Mouse (Mus musculus) heart, embryonic 13.5 days (tissue): Measurements from ENCODE around the gene March9. TPM values are rescaled to one million over a fixed set of nuclear protein-coding genes. Genes with fewer than 3 reads are reported as not detected.

ENCODE experiments used
- ATAC-seq: fragments of 200-750 bp; cut with Nextera tagmentation; 2 replicates; pipeline ENCODE4 v1.8.0; 2017; ENCODE audit warnings: moderate TSS enrichment; ENCODE audit not compliant: insufficient number of reproducible peaks, low FRiP score, low TSS enrichment; ENCODE audit errors: extremely low read depth
- H3K27ac ChIP-seq: fragments of 300-500 bp; sonication (generic); replicated peaks from 2 replicates; pipeline ENCODE4 v1.5.1; 2015; ENCODE audit warnings: moderate library complexity, mild to moderate bottlenecking, inconsistent platforms
- H3K27me3 ChIP-seq: fragments of 300-500 bp; sonication (generic); replicated peaks from 2 replicates; pipeline ENCODE4 v1.6.1; 2015; ENCODE audit warnings: mild to moderate bottlenecking, inconsistent platforms
- H3K36me3 ChIP-seq: fragments of 300-500 bp; sonication (generic); 2 replicates; pipeline ENCODE4 v1.6.1; 2015; ENCODE audit warnings: mild to moderate bottlenecking, inconsistent platforms
- H3K4me1 ChIP-seq: fragments of 300-500 bp; sonication (generic); 2 replicates; pipeline ENCODE4 v1.6.1; 2015; ENCODE audit warnings: inconsistent platforms
- H3K4me2 ChIP-seq: fragments of 300-500 bp; sonication (generic); 2 replicates; pipeline ENCODE4 v1.6.1; 2015; ENCODE audit warnings: inconsistent platforms, mild to moderate bottlenecking, moderate library complexity
- H3K4me3 ChIP-seq: fragments of 300-500 bp; sonication (generic); 2 replicates; pipeline ENCODE4 v1.5.1; 2015; ENCODE audit warnings: moderate library complexity, mild to moderate bottlenecking, inconsistent platforms
- H3K9ac ChIP-seq: fragments of 300-500 bp; sonication (generic); 2 replicates; pipeline ENCODE4 v1.6.1; 2015; ENCODE audit warnings: inconsistent platforms, mild to moderate bottlenecking, moderate library complexity
- H3K9me3 ChIP-seq: fragments of 300-500 bp; sonication (generic); 2 replicates; pipeline ENCODE4 v1.6.1; 2016; ENCODE audit warnings: inconsistent platforms
- WGBS: fragments of 180-500 bp; shearing (Covaris S2); methylation state at CpG from one replicate; pipeline ENCODE4 v1.1.7; 2015; ENCODE audit warnings: mixed read lengths; 5-methylcytosine and 5-hydroxymethylcytosine counted together
- polyA plus RNA-seq: library from polyadenylated mRNA; unstranded; fragments of >200 nt; fragmentation: Nextera tagmentation; extraction: Ambion mirVana; gene quantifications from 2 replicates; pipeline ENCODE4 v1.2.1, GENCODE M21; 2015

The March9 gene
- polyA plus RNA-seq, 1 experiment from 2014 or later: 0.12 TPM

DNA sequence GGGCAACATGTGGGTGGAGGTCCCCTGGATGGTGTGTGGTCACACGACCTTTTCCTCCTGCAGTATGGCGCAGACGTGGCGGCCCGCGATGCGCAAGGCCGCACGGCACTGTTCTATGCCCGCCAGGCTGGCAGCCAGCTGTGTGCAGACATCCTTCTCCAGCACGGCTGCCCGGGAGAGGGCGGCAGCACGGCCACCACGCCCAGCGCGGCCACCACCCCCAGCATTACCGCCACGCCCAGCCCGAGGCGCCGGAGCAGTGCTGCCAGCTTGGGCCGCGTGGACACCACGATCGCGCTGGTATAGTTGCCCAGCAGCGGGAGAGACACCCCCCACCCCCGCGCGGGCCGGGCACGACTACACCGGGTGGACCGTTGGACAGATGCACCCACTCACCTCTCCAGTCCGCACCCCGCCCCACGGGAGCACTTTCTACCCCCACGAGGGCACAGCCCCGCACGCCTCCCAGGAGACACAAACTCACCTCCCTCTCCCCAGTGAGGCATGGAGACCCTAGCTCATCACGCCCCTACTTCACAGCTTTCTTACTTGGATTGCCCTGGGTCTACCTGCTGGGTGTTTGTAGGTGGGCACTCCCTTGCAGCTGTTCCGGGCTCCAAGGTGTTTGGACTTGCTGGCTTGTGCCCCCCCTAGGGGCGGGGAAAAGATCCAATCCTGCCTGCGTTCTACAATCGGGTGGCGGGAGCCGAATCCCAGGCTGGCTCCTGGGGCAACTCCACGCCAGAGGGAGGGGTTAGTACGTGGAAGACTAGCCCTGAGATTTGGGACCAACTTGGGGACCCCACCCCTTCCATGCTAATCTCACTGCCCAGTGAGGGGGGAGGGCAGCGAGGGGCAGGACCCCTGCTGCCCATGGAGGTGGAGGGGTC is 31.8 kb upstream of the March9 start:
- Histone ChIP-seq H3K9me3 (no peaks in the 10 kb centered on the region), H3K27ac (no peak overlapping the region), H3K4me3 (peak overlapping the region; percentile 31), H3K4me2 (peak overlapping the region; percentile 43), H3K36me3 (peaks cover 15% of the 10 kb centered on the region), H3K27me3 (peaks cover 73% of the 10 kb centered on the region), H3K9ac (no peak overlapping the region), H3K4me1 (peaks cover 29% of the 10 kb centered on the region)
- ATAC-seq: no peak
- whole genome bisulfite sequencing: 13% methylated on average over 51 of the region's 51 CpGs

DNA sequence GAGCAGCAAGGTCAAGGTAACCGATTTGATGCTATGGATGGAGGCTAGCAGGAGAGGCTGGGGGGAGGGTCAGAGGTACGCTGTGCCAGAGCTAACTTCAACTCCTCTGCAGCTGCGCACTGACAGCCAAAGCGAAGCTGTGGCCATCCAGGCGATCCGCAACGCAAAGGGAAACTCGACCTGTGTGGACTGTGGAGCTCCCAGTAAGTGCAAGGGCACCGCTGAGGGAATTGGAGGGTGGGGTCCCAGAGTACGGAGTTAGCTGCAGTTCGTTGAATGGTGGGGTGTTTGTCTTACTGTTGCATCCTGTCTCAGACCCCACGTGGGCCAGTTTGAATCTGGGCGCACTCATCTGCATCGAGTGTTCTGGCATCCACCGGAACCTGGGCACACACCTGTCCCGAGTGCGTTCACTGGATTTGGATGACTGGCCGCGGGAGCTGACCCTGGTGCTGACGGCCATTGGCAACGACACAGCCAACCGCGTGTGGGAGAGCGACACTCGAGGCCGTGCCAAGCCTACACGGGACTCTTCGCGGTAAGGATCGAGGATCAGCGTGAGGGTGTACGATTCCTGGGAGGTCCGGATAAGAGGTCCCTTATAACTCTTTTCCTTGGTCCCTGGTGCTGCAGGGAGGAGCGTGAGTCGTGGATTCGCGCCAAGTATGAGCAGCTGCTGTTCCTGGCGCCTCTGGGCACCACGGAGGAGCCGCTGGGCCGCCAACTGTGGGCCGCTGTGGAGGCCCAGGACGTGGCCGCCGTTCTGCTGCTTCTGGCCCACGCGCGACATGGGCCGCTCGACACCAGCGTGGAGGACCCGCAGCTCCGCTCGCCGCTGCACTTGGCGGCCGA is 30.8 kb upstream of the March9 start:
- Histone ChIP-seq H3K4me2 (peak overlapping the region; percentile 43), H3K36me3 (peaks cover 5% of the 10 kb centered on the region; the same call in 1 of the 2 replicates), H3K9me3 (no peaks in the 10 kb centered on the region), H3K9ac (no peak overlapping the region), H3K4me1 (peaks cover 29% of the 10 kb centered on the region), H3K27ac (no peak overlapping the region), H3K27me3 (peaks cover 78% of the 10 kb centered on the region), H3K4me3 (peak overlapping the region; percentile 31)
- ATAC-seq: no peak
- WGBS: 8% methylated on average over 57 of the region's 57 CpGs

DNA sequence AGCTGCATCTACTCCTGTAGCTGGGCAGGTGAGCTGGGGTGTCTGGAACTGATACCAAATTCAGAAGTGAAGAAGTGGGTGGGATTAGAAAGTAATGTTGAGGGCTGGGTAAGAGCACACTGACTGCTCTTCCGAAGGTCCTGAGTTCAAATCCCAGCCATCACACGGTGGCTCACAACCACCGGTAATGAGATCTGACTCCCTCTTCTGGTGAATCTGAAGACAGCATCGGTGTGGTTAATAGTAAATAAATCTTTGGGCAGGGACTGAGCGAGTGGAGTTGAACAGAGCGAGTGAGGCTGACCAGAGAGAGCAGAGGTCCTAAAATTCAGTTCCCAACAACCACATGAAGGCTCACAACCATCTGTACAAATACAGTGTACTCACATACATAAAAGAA is 25.6 kb upstream of the March9 start:
- Histone ChIP-seq H3K4me3 (no peak overlapping the region), H3K27ac (no peak overlapping the region), H3K9me3 (no peaks in the 10 kb centered on the region), H3K36me3 (no peaks in the 10 kb centered on the region), H3K27me3 (peaks cover 96% of the 10 kb centered on the region), H3K4me2 (no peak overlapping the region), H3K4me1 (peaks cover 17% of the 10 kb centered on the region), H3K9ac (no peak overlapping the region)
- ATAC-seq: no peak
- WGBS: 65% methylated on average over 6 of the region's 6 CpGs

DNA sequence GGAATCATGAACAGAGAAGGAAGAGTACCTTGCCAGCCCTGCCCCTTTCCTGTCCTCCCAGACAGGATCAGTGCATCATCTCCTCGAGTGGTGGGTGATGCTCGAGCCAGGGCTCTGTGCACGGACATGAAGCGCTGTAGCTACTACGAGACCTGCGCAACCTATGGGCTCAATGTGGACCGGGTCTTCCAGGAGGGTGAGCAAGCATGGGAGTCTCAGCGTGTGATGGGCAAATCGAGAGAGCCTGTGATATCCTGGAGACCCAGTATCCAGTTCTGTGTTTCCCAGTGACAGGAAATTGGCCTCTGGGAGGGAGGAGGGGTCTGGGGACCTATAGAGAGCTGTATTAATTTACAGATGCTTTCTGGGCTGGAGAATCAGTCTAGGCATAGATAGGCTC is 25.1 kb upstream of the March9 start:
- no peaks in the 10 kb centered on the region for H3K9me3 ChIP-seq
- 77% methylated on average over 9 of the region's 9 CpGs for WGBS
- peaks cover 20% of the 10 kb centered on the region for H3K4me1 ChIP-seq
- H3K27me3 ChIP-seq: peaks cover 96% of the 10 kb centered on the region
- H3K27ac ChIP-seq: no peak overlapping the region
- H3K4me2 ChIP-seq: no peak overlapping the region
- no peak overlapping the region for H3K4me3 ChIP-seq
- no peaks in the 10 kb centered on the region for H3K36me3 ChIP-seq
- ATAC-seq: no peak
- H3K9ac ChIP-seq: no peak overlapping the region

DNA sequence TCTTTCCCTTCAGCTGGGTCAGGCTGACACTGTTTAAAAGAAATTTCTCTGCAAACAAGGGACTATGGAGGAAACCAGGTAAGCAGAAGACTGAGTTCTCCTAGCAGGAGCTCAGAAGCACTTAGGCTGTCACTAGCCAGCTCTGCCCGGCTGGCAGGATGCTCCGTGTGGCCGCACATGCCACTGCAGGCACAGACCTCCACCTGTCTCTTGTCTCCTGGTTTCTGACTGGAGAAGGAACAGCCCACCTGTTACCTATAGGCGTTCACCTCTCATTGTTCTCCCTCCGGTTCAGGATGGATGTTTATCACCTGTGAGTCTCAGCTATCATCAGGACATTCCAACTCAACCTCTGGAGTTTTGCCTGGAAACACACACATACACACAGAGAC is 23.9 kb upstream of the March9 start:
- H3K4me3 ChIP-seq: no peak overlapping the region
- H3K9me3 ChIP-seq: no peaks in the 10 kb centered on the region
- no peak overlapping the region for H3K27ac ChIP-seq
- H3K9ac ChIP-seq: no peak overlapping the region
- ATAC-seq: no peak
- peaks cover 32% of the 10 kb centered on the region for H3K4me1 ChIP-seq
- no peak overlapping the region for H3K4me2 ChIP-seq
- peaks cover 96% of the 10 kb centered on the region for H3K27me3 ChIP-seq
- 36% methylated on average over 5 of the region's 5 CpGs for WGBS
- no peaks in the 10 kb centered on the region for H3K36me3 ChIP-seq

DNA sequence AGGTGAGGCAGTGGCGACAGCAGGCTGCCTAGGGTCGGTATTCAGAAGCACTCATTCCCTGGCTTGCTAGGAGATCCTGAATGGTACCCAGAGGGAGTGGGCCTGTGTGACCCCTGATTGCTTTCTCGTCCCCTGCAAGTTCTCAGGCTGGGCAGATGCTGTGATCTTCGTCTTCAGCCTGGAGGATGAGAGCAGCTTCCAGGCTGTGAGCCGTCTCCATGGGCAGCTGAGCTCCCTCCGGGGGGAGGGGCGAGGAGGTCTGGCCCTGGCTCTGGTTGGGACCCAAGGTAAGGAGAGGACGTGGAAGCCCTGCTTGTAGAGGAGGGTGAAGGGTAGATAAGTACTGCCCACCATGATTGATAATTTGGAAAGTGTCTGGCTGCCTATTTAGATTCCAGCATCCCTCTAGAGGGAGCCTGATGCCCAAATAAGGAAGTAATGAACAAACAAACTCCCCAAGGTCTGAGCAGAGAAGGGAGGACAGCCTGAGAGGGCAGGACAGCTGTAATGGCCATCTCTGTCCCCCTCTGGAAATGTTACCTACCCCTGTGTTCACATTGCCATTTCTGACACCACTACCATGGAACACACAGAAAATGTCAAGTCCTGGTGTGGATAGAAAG is 23.4 kb upstream of the March9 start:
- H3K4me1 ChIP-seq: peaks cover 37% of the 10 kb centered on the region
- ATAC-seq: no peak
- WGBS: 24% methylated on average over 8 of the region's 8 CpGs

DNA sequence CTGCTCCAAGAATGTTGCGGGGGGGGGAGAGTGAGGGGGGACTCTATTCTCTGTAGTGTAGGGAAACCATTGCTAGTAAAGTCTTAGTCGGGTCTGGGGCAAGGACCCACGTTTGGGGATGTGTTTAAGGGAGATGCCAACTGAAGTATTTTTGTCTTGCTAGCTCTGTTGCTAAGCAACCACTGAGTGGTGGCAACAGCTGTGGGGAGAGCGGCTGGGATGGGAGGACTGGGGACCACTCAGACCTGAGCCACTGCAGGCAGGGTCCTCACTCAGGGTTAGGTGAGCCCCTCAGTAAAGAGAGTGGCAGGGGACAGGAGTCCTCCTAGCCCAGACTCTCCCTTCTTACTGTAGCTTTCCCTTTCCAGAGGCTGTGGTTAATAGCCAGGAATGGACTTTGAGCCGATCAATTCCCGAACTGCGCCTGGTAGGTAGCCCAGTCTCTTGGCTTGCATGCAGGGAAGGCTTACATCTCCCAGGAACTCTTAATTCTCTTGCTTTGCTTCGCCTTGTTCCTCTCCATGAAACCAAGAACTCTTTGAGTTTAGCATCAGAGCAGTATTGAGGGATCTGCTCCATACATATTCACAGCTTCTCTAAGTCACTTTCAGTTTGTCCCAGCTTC is 22.1 kb upstream of the March9 start:
- 31% methylated on average over 8 of the region's 8 CpGs for WGBS
- Histone ChIP-seq H3K4me3 (no peak overlapping the region), H3K4me1 (peaks cover 40% of the 10 kb centered on the region), H3K4me2 (peak overlapping the region; percentile 61), H3K9me3 (no peaks in the 10 kb centered on the region), H3K27me3 (peaks cover 96% of the 10 kb centered on the region), H3K9ac (no peak overlapping the region), H3K27ac (no peak overlapping the region), H3K36me3 (no peaks in the 10 kb centered on the region)
- no peak for ATAC-seq

More for the DNA sequence above, 23.4 kb upstream of the March9 start:
- Histone ChIP-seq H3K4me2 (no peak overlapping the region), H3K27me3 (peaks cover 96% of the 10 kb centered on the region), H3K36me3 (no peaks in the 10 kb centered on the region), H3K9ac (no peak overlapping the region), H3K27ac (no peak overlapping the region), H3K9me3 (no peaks in the 10 kb centered on the region), H3K4me3 (no peak overlapping the region)

DNA sequence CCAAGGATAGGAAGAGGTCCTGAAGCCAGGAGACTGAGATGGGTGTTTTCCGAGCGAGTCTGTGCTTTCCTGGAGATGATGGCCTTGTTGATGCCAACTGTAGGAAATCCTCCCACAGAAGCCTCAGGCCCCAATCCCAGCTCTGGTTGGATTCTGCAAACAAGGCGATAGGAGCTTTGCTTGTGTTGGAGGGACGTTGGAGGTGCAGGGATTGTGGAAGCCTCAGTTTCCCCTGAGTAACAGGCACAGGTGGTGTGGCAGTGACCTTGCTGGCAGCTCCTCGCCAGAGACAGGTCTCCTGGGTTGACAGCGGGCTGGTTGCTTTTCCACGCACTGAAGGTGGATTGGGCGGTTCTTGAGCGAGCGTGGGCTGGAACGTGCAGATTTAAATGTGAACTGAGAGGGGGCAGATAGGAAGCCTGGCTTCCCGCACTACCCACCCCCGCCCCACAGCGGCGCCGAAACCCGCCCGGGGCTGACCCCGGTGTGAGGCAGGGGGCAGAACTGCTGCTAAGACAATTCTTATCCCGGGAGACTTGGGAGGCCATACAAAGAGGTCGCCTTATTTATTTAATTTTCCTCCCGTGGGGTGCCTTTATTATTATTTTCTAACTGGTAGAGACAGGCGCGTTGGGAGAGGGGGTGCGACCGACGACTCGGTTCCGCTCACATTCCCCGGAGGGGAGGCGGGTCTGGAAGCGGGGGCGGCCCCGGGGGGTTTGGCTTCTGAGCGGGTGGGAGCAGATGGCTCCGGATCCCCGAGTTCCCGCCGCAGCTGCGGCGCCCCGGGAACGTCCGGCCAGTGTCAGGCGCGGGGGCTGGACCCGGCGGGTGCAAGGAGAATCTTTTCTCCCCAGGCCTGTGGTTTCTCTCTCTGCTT is 21.2 kb upstream of the March9 start:
- H3K27ac ChIP-seq: no peak overlapping the region
- no peak for ATAC-seq
- whole genome bisulfite sequencing: 2% methylated on average over 48 of the region's 48 CpGs
- peak overlapping the region; percentile 15; the same call in 1 of the 2 replicates for H3K9ac ChIP-seq
- H3K4me2 ChIP-seq: peak overlapping the region; percentile 61
- H3K4me1 ChIP-seq: peaks cover 40% of the 10 kb centered on the region
- H3K27me3 ChIP-seq: peaks cover 96% of the 10 kb centered on the region
- no peaks in the 10 kb centered on the region for H3K36me3 ChIP-seq
- H3K9me3 ChIP-seq: no peaks in the 10 kb centered on the region
- peak overlapping the region; percentile 39 for H3K4me3 ChIP-seq

DNA sequence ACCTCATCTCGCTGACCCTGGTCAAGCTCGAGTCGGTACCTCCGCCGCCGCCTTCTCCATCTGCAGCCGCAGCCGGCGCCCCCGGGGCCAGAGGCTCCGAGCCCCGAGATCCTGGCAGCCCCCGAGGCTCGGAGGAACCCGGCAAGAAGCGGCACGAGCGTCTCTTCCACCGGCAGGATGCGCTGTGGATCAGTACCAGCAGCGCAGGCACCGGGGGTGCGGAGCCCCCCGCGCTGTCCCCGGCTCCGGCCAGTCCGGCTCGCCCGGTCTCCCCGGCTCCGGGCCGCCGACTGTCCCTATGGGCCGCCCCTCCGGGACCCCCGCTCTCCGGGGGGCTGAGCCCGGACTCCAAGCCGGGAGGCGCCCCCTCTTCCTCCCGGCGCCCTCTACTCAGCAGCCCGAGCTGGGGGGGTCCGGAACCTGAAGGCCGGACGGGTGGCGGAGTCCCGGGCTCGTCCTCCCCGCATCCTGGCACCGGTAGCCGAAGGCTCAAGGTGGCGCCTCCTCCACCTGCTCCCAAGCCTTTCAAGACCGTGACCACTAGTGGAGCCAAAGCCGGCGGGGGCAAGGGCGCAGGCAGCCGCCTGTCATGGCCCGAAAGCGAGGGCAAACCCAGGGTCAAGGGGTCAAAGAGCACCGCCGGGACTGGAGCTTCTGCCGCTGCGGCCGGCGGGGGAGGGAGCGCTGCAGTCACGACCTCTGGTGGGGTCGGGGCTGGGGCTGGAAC is 19.8 kb upstream of the March9 start:
- no peak for ATAC-seq
- H3K36me3 ChIP-seq: no peaks in the 10 kb centered on the region
- H3K27me3 ChIP-seq: peaks cover 100% of the 10 kb centered on the region
- peak overlapping the region; percentile 76 for H3K4me2 ChIP-seq
- H3K9ac ChIP-seq: peak overlapping the region; percentile 69
- H3K27ac ChIP-seq: no peak overlapping the region
- H3K4me1 ChIP-seq: peaks cover 40% of the 10 kb centered on the region
- 4% methylated on average over 65 of the region's 70 CpGs for WGBS
- H3K4me3 ChIP-seq: peak overlapping the region; percentile 53
- no peaks in the 10 kb centered on the region for H3K9me3 ChIP-seq
